Mouse (Mus musculus): ENCODE data around the gene Prdx5.
"Not testable (repeated sequence)": the region's sequence is repeated elsewhere in the genome, so short reads cannot be mapped to it uniquely, and the experiment has no call there.

The Prdx5 gene

DNA sequence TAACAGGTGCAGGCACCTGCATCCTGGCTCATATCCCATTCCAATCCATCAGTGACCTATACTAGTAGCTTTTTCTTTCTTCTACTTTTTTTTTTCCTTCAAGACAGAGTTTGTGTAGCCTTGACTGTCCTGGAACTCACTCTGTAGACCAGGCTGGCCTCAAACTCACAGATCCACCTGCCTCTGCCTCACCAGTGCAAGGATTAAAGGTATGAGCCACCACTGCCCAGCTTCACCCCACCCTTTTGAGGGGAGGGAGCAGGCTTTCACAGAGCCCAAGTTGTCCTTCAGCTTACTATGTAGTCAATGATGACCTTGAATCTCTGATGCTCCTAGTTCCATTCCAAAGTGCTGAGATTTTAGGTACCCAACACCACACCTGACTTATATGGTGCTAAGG, 9.5 kb upstream of the Prdx5 start:
- no peak for DNase-seq (ENCODE audit: low read depth, low spot score)

DNA sequence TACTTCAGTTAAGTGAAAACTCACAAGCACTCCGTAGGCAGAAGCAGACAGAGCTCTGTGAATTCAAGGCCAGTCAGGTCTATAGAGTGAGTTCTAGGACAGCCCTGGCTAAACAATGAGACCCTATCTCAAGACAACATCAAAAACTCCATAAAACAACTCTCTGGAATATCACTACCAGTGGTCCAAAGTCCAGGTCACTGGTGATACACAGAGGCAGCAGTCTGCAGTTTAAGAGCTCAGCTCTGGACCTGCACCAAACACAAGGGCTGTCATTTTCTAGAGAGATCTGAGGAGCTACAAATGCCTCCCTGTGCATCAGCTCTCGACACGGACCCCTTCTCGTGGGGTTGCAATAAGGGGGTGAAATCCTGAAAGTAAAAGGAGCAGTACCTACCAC, 8.4 kb upstream of the Prdx5 start:
- DNase-seq (ENCODE audit: low read depth, low spot score), result no peak

DNA sequence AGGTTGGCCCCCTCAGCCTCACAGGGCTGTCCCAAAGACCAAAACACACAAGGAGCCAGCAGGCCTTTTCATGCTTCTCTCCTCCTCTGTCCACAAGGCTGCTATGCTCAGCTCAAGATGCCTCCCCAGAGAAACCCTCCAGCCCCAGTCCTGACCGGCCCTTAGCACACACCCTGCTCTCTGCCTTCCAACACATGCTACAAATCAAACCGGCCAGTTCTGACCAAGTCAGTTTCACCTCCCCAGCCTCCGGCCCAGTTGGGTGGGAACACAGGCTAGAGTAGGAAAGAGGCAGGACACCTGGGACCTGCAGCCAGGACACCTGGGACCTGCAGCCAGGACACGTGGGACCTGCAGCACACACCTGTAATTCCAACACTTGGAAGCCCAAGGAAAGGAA, 6.6 kb upstream of the Prdx5 start:
- DNase-seq (ENCODE audit: low read depth, low spot score), result no peak

DNA sequence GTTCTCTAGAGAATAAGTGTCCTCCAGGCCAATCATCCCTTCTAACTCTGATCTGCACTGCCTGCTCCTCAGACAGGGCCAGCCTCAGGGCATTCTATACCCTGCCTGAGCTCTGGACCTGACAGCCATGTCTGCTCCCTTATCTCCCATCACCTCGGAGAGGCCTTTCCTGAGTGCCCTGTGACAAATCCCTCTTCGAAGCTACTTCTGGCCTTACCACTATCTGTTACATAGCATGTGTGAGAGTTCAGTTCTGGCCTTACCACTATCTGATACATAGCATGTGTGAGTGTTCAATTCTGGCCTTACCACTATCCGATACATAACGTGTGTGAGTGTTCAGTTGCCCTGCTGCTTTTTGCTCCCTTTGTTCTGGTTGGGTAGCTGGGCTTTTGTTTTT, 5.4 kb upstream of the Prdx5 start:
- no peak for DNase-seq (ENCODE audit: low read depth, low spot score)

DNA sequence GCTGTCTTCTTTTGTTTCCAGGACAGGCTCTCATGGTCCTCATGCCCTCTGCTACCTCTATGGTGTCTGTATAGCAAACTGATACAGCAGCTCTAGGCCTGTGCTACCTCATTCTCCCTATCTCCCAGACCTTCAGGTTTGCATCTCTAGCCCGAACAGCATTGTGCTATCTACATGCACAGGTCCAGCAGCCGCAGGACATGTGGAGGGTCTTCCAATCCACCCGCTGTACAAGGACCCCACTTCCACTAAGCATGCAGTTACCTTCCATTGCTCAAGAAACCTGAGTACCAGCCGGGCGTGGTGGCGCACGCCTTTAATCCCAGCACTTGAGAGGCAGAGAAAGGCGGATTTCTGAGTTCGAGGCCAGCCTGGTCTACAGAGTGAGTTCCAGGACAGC, 4.6 kb upstream of the Prdx5 start:
- DNase-seq (ENCODE audit: low read depth, low spot score), result no peak

DNA sequence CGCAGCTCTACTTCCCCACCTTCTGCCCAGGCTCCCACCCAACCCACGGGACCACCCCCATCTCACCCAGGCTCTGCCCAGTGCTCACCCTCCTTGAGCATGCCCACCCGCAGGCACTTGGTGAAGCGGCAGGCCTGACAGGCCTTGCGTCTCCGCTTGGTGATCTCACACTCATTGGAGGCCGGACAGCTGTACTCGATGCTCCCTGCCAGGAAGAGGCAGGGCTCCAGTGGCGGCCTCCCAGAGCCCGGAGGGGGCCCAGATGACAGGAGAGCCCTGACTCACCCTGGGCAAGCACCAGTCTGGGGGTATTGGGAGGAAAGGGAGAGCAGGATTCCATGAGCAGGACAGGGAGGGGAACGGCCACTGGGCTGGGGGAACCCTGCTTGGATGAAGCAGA, 4.1 kb upstream of the Prdx5 start:
- DNase-seq (ENCODE audit: low read depth, low spot score), result no peak

DNA sequence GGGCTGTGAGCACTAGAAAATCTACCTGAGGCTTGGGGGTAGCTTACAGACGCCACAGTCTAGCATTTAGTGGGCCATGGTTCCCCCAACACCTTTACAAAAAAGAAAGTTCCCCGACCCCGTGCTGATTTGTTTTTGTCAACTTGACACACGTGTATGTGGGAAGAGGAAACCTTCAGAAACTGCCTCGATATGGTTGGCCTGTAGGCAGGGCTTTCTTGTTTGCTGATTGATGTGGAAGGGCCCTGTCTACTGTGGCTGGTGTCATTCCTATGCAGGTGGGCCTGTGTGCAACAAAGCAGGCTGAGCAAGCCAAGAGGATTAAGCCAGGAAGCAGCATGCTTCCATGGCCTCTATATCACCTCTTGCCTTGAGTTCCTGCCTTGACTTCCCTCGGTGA, 3.1 kb upstream of the Prdx5 start:
- no peak for DNase-seq (ENCODE audit: low read depth, low spot score)

DNA sequence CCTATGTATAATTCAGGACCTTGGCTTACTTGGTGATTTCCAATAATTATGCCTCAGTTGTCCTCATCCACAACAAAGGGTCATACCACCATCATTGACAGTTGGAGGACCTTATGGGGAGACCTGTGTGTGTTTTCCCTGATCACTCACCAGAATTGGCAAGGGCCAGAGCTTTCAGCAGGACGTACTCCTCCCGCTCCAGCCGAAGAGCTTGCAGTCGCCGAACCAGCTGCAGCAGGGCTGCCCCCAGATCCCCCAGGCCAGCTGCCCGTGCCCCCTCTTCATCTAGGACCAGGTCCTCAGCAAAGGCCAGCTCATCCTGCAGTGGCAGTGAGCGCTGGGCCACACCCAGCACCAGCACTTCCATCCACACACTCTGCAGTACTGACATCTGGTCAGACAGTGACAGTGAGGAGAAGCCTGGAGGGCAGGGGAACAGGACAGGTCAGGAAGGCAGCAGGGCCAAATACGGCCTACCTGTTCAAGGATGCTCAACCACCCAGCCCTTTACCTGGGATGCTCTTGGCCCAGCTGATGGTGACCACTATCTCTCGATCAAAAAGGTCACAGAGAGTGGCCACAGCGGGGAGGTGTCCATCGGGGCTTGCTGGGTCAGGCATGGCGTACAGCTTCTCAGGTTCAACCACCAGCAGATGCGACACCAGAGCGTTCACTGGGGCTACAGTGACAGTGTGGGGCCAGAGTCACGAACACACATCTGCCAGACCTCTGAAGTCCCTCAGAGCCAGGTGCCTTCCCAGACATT, 2.5 kb upstream of the Prdx5 start:
- no peak for DNase-seq (ENCODE audit: low read depth, low spot score)

DNA sequence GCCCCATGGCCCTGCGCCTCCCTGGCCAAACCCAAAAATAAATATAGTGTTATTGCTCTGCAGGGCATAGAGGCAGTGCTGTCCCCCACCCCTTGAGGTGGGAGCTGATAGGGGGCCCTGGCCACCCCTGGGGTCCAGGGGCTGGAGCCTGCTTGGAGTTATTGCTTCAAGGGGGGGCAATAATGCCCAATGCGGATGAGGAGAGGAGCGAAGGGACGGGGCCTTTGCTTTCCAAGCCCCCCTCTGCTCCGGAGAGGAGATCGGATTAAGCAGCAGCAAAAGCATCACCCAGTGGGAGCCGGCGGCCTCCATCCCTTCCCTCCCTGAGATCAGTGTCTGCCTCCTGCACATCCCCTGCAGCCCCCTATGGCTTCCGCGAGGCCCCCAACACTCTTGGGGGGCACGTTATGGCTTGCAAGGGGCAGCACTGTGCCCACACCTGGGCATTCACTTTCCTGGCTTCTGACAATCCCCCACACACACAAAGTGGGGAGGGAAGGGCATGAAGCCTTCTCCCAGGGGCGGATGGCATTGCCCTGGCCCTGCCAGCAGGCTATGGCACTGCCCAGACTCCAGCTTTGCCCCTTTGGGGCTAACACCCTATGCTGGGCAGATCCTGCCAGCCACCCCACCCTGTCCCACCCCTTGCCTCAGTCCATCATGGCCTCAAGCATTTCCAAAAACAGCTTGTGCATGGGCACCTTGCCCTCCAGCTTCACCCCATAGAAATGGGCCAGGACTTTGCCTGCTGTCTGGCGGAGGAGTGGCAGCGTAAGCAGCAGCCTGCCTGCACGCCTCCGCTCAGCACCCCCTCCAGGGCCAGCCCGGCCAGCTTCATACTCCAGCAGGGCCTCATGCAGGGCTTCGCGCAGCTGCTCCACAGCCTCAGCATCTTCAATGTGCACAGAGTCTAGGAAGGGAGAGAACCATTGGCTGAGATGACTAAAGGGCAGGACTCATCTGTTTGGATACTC, 1.5 kb upstream of the Prdx5 start:
- DNase-seq (ENCODE audit: low read depth, low spot score), result no peak

DNA sequence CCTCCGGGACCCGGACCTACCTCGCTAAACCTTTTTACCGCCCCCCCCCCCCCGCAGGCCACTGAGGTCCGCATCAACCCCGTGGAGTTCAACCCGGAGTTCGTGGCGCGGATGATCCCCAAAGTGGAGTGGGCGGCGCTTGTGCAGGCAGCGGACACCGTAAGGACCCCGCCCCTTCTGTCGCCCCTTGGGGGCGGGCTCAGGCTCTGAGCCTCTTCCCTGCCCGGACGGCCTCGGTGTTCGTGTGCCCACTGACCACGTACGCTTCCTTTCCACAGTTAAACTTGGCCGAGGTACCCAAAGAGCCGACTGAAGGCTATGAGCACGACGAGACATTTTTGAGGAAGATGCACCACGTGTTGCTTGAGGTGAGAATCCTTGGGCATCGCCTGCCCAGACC, 400 bp upstream of the Prdx5 start:
- not testable (repeated sequence) for DNase-seq (ENCODE audit: low read depth, low spot score)

DNA sequence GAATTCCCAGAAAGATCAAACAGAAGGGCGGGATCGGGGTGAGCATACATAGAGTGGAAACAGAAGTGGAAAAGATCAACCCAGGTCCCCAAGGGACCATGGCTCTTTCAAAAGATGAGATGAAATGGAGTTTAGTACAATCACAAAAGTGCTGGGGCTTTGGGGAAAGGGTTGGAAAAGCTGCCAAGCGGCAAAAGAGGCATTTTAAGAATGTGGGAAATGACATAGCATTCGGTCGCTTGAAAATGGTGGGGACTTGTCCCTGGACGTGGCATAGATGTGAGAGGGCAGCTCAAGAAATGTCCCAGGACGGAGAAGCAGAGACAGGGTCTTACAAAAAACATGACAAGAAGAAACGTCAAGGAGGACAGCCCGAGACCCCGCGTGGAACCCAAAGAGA, 885 bp downstream of the Prdx5 start:
- DNase-seq (ENCODE audit: low read depth, low spot score), result no peak

DNA sequence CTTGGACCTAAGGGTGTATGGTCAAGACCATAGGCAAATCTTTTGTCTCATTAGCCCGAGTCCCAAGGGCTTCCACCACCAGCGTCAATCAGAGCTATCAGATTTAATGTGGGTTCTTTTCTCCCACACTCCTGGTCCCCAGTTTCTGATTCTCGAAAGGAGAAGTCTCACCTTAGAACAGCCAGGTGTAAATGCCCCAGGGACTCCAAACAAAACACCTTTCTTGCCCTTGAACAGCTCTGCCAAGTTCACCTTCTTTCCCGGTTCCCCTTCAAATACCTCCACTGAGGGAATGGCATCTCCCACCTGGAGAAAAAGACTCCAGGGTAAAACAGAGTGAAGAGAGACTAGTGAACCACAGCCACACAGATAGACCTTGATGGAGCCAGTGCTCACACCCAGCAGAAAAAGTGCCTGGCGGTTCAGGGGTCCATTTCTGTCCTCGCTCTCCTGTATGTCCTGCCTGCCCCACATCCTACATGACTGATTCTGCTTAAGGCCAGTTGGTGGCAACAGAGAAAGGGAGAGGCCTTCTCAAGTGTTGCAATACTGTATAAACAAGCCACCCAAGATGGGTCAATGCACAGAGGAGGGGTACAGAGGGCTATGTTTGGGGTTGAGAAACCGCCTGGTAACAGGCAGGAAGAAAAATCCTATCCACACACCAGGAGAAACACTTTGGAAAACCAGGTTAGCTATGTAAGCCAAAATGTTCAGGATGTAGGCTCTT, 1.9 kb downstream of the Prdx5 start:
- DNase-seq (ENCODE audit: low read depth, low spot score), result no peak

DNA sequence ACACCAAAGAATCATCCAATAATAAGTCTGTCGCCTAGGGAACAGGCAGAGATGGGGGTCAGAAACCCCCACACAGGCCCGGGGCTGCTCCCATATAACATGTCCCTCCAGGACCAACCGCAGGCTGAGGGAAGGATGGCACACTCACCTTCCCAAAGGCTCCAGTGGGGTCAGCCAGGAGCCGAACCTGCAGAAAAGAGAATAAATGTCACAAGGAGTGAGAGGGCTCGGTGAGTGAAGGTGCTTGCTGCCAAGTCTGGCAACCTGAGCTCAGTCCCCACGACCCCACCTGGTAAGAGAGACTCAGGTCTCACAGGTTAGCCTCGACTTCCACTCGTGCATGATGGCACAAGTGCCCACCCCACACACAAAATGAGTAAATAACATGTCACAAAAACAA, 2.8 kb downstream of the Prdx5 start:
- no peak for DNase-seq (ENCODE audit: low read depth, low spot score)

DNA sequence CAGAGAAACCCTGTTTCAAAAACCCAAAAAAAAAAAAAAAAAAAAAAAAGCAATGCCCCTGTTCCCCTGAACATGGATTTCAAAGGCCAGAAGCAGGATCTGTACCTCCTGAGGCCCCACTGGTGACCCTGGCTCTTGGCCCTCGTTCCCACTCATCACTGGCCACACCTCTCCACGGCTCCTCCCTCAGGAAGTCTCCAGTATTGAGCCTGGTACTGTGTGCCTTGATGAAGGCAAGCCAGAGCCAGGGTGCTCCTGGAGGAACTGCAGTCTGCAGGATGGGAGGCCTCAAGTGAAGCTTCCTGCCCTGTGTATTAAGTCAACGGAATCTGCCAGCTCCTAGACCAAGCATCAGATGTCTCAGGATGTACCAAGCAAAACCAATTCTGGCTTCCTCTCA, 3.7 kb downstream of the Prdx5 start:
- DNase-seq (ENCODE audit: low read depth, low spot score), result no peak

DNA sequence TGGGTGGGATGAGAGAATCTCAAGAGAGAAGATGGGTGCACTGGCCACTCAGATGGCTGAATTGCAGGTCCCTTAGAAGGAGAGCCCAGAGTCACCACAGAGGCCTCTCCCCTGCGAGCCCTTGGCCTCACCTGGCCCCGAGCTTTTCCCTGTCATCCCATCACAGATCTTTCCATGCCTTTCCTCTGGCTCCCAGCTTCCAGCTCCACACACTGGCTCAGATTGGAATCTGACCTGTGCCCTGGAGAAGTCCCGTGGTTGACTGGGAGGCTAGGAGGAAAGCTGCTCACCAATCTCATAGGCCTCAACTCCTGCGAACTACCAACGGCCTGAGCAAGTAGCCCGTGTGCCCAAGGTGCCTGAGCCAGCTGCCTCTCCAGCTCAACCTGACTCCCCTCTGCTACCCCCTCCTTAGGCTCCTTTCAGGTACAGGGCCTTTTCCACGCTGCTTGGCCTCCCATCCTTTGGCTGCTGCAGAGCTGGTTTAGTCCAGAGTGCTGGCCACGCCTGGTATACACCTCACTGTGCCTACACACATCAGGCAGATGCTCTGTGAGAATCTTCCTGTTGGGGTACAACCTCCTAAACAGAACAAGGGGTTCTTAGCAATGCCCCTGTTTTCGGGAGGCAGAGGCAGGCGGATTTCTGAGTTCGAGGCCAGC, 4.3 kb downstream of the Prdx5 start:
- no peak for DNase-seq (ENCODE audit: low read depth, low spot score)

DNA sequence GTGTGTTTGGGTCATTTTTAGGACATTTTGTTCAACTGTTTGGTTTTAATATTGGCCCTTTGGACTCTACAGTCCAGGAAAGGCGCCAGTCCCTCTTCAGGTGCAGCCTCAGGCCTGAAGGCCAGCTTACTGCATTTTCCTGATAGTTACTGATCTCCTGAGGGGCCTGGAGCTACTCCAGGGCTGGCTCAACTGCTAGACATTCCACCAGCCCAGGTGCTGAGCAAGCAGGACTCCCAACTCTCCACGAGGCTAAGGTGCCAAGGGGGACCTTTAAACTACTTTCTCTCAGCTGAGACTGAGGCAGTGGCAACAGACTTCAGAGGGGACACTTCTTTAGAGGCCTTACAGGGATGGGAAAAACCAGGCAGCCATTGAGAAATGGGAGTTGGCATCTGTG, 5.1 kb downstream of the Prdx5 start:
- DNase-seq (ENCODE audit: low read depth, low spot score), result no peak

DNA sequence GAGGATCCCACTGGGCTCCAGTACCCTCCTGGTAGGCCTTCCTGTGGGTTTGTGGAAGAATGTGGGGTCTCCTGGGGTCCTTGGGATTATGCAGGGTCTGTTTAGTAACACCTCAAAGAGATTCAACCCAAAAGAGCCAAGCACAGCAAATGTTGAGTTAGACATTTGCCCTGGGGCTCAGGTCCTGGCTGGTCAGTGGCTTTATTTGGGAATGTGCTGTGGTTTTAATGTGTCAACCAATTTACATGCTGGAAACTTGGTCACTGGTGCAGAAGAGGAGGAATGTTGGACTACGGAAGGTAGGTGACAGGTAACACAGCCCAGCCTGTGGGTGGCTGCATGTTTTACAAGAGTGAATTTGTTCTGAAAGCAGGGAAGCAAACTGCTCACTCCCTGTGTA, 6.9 kb downstream of the Prdx5 start:
- no peak for DNase-seq (ENCODE audit: low read depth, low spot score)

DNA sequence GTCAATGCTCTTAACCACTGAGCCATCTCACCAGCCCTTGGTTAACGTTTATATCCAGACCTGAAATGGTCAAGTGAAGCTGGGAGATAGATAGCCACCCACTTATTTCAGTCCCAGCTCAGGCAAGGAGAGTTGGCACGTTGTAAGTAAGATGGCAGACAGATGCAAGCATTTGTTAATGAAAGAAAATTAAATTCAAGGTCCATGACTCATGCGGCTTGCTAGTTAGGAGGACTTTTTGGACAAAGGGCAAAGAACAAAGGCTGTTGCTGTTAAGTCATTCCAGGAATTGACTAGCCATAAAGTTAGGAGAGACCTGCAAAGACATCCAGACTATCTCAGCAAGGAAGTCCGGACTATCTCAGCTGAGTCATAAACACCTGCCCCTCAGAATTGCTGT, 10.3 kb downstream of the Prdx5 start:
- no peak for DNase-seq (ENCODE audit: low read depth, low spot score)

DNA sequence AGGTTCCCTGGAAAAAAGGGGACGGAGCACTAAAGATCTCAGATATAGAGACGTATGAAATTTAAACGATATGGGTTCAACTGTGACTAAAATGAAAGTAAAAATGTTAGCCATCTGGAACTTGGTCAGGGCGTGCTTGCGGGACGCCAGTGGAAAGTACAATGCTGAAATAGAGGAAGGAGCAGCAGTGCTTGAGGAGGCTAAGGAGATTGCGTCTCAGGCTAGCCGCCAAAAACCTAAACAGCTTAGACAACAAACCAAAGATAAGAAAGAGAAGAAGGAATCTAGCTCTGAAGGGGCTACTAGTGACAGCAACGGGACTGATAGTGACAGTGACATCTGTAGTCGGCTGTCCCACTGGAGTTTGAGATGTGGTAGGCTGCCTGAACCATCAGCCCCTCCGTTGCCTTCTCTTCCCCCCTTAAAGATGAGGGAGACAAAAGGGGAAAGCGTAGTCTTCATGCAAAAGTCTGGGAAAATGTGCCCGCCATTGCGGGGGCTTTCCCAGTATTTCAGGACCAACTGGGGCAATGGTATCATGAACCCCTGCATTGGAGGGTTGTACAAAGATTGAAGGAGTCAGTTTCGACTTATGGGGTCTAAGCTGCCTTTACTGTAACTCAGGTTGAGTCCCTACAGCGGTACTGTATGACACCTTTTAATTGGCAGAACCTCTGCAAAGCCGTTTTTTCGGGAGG, 14.1 kb downstream of the Prdx5 start:
- not testable (repeated sequence) for DNase-seq (ENCODE audit: low read depth, low spot score)

DNA sequence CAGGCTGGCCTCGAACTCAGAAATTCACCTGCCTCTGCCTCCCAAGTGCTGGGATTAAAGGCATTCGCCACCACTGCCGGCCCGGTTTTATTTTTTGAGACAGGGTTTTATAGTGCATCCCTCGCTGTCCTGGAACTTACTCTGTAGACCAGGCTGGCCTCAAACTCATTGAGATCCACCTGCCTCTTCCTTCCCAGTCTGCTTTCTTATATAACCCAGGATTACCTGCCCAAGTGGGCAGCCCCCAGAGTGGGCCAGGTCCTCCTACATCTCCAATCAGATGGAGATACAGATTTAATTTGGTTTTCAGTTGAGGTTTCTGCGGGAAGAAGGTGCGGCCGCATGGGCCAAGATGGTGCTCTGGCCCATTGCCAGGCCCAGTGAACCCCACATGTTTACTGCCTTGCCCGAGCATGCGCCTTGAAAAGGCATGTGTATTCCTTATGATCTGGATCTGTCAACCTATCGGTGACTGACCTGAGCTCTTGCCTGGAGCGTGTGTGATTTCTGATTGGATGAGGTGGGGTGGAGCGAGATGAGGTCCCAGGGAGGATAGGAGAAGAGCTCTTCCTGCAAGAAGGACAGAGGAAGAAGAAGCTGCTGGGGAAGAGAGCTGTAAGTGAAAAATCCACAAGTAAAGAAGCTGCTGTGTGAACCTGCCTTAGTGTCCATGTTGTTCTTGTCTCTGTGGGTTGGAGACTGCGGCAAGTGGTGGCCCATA, 16.0 kb downstream of the Prdx5 start:
- DNase-seq (ENCODE audit: low read depth, low spot score), result no peak
